Mouse (Mus musculus): ENCODE measurements at regions not wholly inside any gene's neighbourhood (a gene's known extent, or its start where the extent isn't known, plus 50 kb on each side); places are given as distances from the start of the nearest gene placed in this dataset.

GRCm38 (mm10) chr7:136590947-136591346 lies 303.5 kb upstream of the Mgmt start:
- Histone ChIP-seq H3K4me3 (ENCODE audit: insufficient read depth, low read depth, low read length) (no peak overlapping the region), H3K4me1 (ENCODE audit: control insufficient read depth, insufficient read depth, insufficient read length, low read length) (no peaks in the 10 kb centered on the region)

GRCm38 (mm10) chr7:136607278-136608120 lies 286.9 kb upstream of the Mgmt start:
- Histone ChIP-seq H3K27ac (replicated peaks; ENCODE audit: low read depth, low read length) (no peak overlapping the region), H3K4me1 (ENCODE audit: control insufficient read depth, insufficient read depth, insufficient read length, low read length) (no peaks in the 10 kb centered on the region), H3K4me3 (ENCODE audit: insufficient read depth, low read depth, low read length) (no peak overlapping the region)

More at GRCm38 (mm10) chr7:136590947-136591346, 303.5 kb upstream of the Mgmt start:
- no peak overlapping the region for H3K27ac ChIP-seq (replicated peaks; ENCODE audit: low read depth, low read length)

- H3K27ac ChIP-seq (replicated peaks; ENCODE audit: low read depth, low read length), result no peak overlapping the region
- H3K4me3 ChIP-seq (ENCODE audit: insufficient read depth, low read depth, low read length), result no peak overlapping the region
- no peaks in the 10 kb centered on the region for H3K4me1 ChIP-seq (ENCODE audit: control insufficient read depth, insufficient read depth, insufficient read length, low read length)
Measured at GRCm38 (mm10) chr7:136613496-136613895, 280.9 kb upstream of the Mgmt start.

GRCm38 (mm10) chr7:136624496-136624895 lies 269.9 kb upstream of the Mgmt start:
- Histone ChIP-seq H3K4me1 (ENCODE audit: control insufficient read depth, insufficient read depth, insufficient read length, low read length) (no peaks in the 10 kb centered on the region), H3K4me3 (ENCODE audit: insufficient read depth, low read depth, low read length) (no peak overlapping the region), H3K27ac (replicated peaks; ENCODE audit: low read depth, low read length) (no peak overlapping the region)

GRCm38 (mm10) chr7:136631089-136631488 lies 263.3 kb upstream of the Mgmt start:
- H3K27ac ChIP-seq (replicated peaks; ENCODE audit: low read depth, low read length), result no peak overlapping the region
- H3K4me1 ChIP-seq (ENCODE audit: control insufficient read depth, insufficient read depth, insufficient read length, low read length), result peaks cover 4% of the 10 kb centered on the region; the same call in 1 of the 2 replicates
- H3K4me3 ChIP-seq (ENCODE audit: insufficient read depth, low read depth, low read length), result no peak overlapping the region

- H3K4me3 ChIP-seq (ENCODE audit: insufficient read depth, low read depth, low read length), result no peak overlapping the region
- H3K4me1 ChIP-seq (ENCODE audit: control insufficient read depth, insufficient read depth, insufficient read length, low read length), result no peaks in the 10 kb centered on the region; the same call in 1 of the 2 replicates
- no peak overlapping the region for H3K27ac ChIP-seq (replicated peaks; ENCODE audit: low read depth, low read length)
Measured at GRCm38 (mm10) chr7:136640160-136640559, 254.3 kb upstream of the Mgmt start.

- Histone ChIP-seq H3K4me3 (ENCODE audit: insufficient read depth, low read depth, low read length) (no peak overlapping the region), H3K27ac (replicated peaks; ENCODE audit: low read depth, low read length) (no peak overlapping the region), H3K4me1 (ENCODE audit: control insufficient read depth, insufficient read depth, insufficient read length, low read length) (peaks cover 2% of the 10 kb centered on the region; the same call in 1 of the 2 replicates)
Measured at GRCm38 (mm10) chr7:136640771-136641170, 253.6 kb upstream of the Mgmt start.

GRCm38 (mm10) chr7:136649796-136650195 lies 244.6 kb upstream of the Mgmt start:
- Histone ChIP-seq H3K4me1 (ENCODE audit: control insufficient read depth, insufficient read depth, insufficient read length, low read length) (0 out of 2 replicates have a peak, but pooled peaks cover 2% of the 10 kb centered on the region), H3K4me3 (ENCODE audit: insufficient read depth, low read depth, low read length) (no peak overlapping the region), H3K27ac (replicated peaks; ENCODE audit: low read depth, low read length) (no peak overlapping the region)

GRCm38 (mm10) chr7:136659930-136660329 lies 234.5 kb upstream of the Mgmt start:
- Histone ChIP-seq H3K4me1 (ENCODE audit: control insufficient read depth, insufficient read depth, insufficient read length, low read length) (no peaks in the 10 kb centered on the region; the same call in 1 of the 2 replicates), H3K27ac (replicated peaks; ENCODE audit: low read depth, low read length) (no peak overlapping the region), H3K4me3 (ENCODE audit: insufficient read depth, low read depth, low read length) (no peak overlapping the region)

- Histone ChIP-seq H3K27ac (replicated peaks; ENCODE audit: low read depth, low read length) (no peak overlapping the region), H3K4me1 (ENCODE audit: control insufficient read depth, insufficient read depth, insufficient read length, low read length) (no peaks in the 10 kb centered on the region; the same call in 1 of the 2 replicates), H3K4me3 (ENCODE audit: insufficient read depth, low read depth, low read length) (no peak overlapping the region)
Measured at GRCm38 (mm10) chr7:136660401-136660800, 234.0 kb upstream of the Mgmt start.

GRCm38 (mm10) chr7:136664424-136665082 lies 229.9 kb upstream of the Mgmt start:
- no peaks in the 10 kb centered on the region; the same call in 1 of the 2 replicates for H3K4me1 ChIP-seq (ENCODE audit: control insufficient read depth, insufficient read depth, insufficient read length, low read length)
- no peak overlapping the region for H3K27ac ChIP-seq (replicated peaks; ENCODE audit: low read depth, low read length)

GRCm38 (mm10) chr7:136665901-136666300 lies 228.5 kb upstream of the Mgmt start:
- Histone ChIP-seq H3K4me3 (ENCODE audit: insufficient read depth, low read depth, low read length) (no peak overlapping the region), H3K27ac (replicated peaks; ENCODE audit: low read depth, low read length) (no peak overlapping the region), H3K4me1 (ENCODE audit: control insufficient read depth, insufficient read depth, insufficient read length, low read length) (no peaks in the 10 kb centered on the region)

More at GRCm38 (mm10) chr7:136664424-136665082, 229.9 kb upstream of the Mgmt start:
- H3K4me3 ChIP-seq (ENCODE audit: insufficient read depth, low read depth, low read length), result no peak overlapping the region

GRCm38 (mm10) chr7:136666707-136667106 lies 227.7 kb upstream of the Mgmt start:
- no peak overlapping the region for H3K4me3 ChIP-seq (ENCODE audit: insufficient read depth, low read depth, low read length)
- no peaks in the 10 kb centered on the region for H3K4me1 ChIP-seq (ENCODE audit: control insufficient read depth, insufficient read depth, insufficient read length, low read length)
- no peak overlapping the region for H3K27ac ChIP-seq (replicated peaks; ENCODE audit: low read depth, low read length)

- H3K27ac ChIP-seq (replicated peaks; ENCODE audit: low read depth, low read length), result no peak overlapping the region
- H3K4me3 ChIP-seq (ENCODE audit: insufficient read depth, low read depth, low read length), result no peak overlapping the region
- no peaks in the 10 kb centered on the region for H3K4me1 ChIP-seq (ENCODE audit: control insufficient read depth, insufficient read depth, insufficient read length, low read length)
Measured at GRCm38 (mm10) chr7:136670675-136671074, 223.7 kb upstream of the Mgmt start.

GRCm38 (mm10) chr7:136674159-136674558 lies 220.3 kb upstream of the Mgmt start:
- Histone ChIP-seq H3K27ac (replicated peaks; ENCODE audit: low read depth, low read length) (no peak overlapping the region), H3K4me3 (ENCODE audit: insufficient read depth, low read depth, low read length) (no peak overlapping the region), H3K4me1 (ENCODE audit: control insufficient read depth, insufficient read depth, insufficient read length, low read length) (no peaks in the 10 kb centered on the region)
